8 mouse cellular contexts compared by ENCODE assay signal in the genomic region with DNA sequence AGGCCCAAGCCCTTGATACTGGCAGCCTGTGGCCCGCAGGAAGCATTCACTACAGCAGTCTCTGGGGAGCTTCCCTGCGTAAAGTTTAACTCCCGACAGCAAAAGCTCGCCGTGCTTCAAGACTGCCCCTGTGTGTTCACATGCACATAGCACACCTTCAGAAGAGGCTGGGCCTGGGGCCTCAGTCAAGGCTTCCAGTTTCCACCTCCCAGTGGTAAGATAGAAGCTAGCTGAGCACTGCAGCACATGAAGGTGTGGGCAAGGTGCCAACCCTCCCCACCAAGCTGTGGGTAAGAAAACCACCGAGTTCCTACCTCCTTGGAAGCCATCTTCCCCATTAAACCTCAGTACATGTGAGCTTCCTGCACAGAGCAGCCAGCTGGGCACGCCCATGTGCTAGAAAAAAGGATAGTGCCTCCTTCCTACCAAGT. TPM values are rescaled to one million over a fixed set of nuclear protein-coding genes. Genes with fewer than 3 reads are reported as not detected.
DNase-seq lines count a peak whose midpoint lies in the region; ATAC-seq and TF ChIP-seq lines count a peak whose summit lies in the region.

No protein-coding gene starts in this region.

- peak; percentile 47 for ATAC-seq in heart, postnatal 0 days (ENCODE audit: insufficient read depth, low read depth)

- intact Hi-C loops in left cerebral cortex, postnatal 25 days (cut with DNase I) = loop anchor here (2.0 kb wide), 1 partner anchor 117 kb away; no protein-coding TSS in a partner anchor

- H3K4me2 ChIP-seq in heart, postnatal 0 days (ENCODE audit: low read depth, low read length) = no peak overlapping the region

- 0 out of 2 replicates have a peak overlapping the region, but pooled peaks have one; percentile 11 for H3K27ac ChIP-seq in heart, postnatal 0 days (ENCODE audit: low read depth)

- no peaks in the 10 kb centered on the region for H3K9me3 ChIP-seq in heart, postnatal 0 days (replicated peaks; ENCODE audit: control insufficient read depth, low read length)

- no peak overlapping the region for H3K9ac ChIP-seq in heart, postnatal 0 days (replicated peaks; ENCODE audit: low read depth, low read length)

- no peaks in the 10 kb centered on the region for H3K27me3 ChIP-seq in heart, postnatal 0 days (ENCODE audit: control insufficient read depth, insufficient read depth, low read length)

- DNase-seq in heart, postnatal 0 days (ENCODE audit: low spot score) = peak; percentile 31
- no peak for DNase-seq in heart, adult 8-10 months (ENCODE audit: low spot score)
- DNase-seq in 416B (ENCODE audit: low read depth) = peak; percentile 93
- DNase-seq in T-cell, adult 2 months (ENCODE audit: low spot score) = peak; percentile 90
- peak; percentile 44 to 62 for DNase-seq in left cerebral cortex, postnatal 25 days (ENCODE audit: low spot score in 2 of 2)
- DNase-seq in right cerebral cortex, postnatal 14 days = peak; percentile 61
- DNase-seq in layer of hippocampus, adult 11-12 months (ENCODE audit: low spot score) = no peak
- DNase-seq in urinary bladder, postnatal 10 days (ENCODE audit: low spot score) = no peak

- TF ChIP-seq EP300 in heart, postnatal 0 days (IDR thresholded peaks at IDR 0.05; ENCODE audit: low read depth) = no peak

- H3K4me1 ChIP-seq in heart, postnatal 0 days (ENCODE audit: control insufficient read depth, insufficient read depth) = 0 out of 2 replicates have a peak, but pooled peaks cover 3% of the 10 kb centered on the region

- peak; percentile 60 for TF ChIP-seq CTCF in heart, postnatal 0 days (IDR thresholded peaks at IDR 0.05; ENCODE audit: low read depth)

- no peak overlapping the region for H3K4me3 ChIP-seq in heart, postnatal 0 days (ENCODE audit: low read depth, low read length)

- peaks cover 32% of the 10 kb centered on the region; the same call in 1 of the 2 replicates for H3K36me3 ChIP-seq in heart, postnatal 0 days (replicated peaks; ENCODE audit: control insufficient read depth, insufficient read depth, low read length)

- WGBS in heart, postnatal 0 days = 29% methylated on average over 7 of the region's 7 CpGs

RNA-seq across cellular contexts. Expression of gene Jmjd4, which starts 24.2 kb away (rescaled TPM):
- total RNA-seq in heart, postnatal 0 days (2014; rRNA removed; ENCODE audit: low replicate concordance) = 11.8 and 15.1 TPM in 2 replicates
- 7.6 and 8.9 TPM in 2 replicates for polyA plus RNA-seq in heart, postnatal 0 days (2015; fragmentation: Nextera tagmentation; extraction: Ambion mirVana)
- total RNA-seq in heart, adult 8-10 months (2022) = 10 to 100 TPM; 10.4 to 13.8 (median 12.5) TPM
- total RNA-seq in left cerebral cortex, postnatal 25 days (2021) = 10 to 100 TPM; 28.4 to 28.9 TPM

RNA-seq across cellular contexts. Expression of gene Snap47, which starts 25.3 kb away (rescaled TPM):
- 47.1 and 87.2 TPM in 2 replicates for total RNA-seq in heart, postnatal 0 days (2014; rRNA removed; ENCODE audit: low replicate concordance)
- polyA plus RNA-seq in heart, postnatal 0 days (2015; fragmentation: Nextera tagmentation; extraction: Ambion mirVana) = 57.9 and 60.4 TPM in 2 replicates
- 10 to 100 TPM; 41.5 to 52.6 (median 44.8) TPM for total RNA-seq in heart, adult 8-10 months (2022)
- total RNA-seq in left cerebral cortex, postnatal 25 days (2021) = 100 to 1,000 TPM; 384 to 420 TPM

RNA-seq across cellular contexts. Expression of gene Zfp867, which starts 46.6 kb away (rescaled TPM):
- 4.1 and 8.3 TPM in 2 replicates for total RNA-seq in heart, postnatal 0 days (2014; rRNA removed; ENCODE audit: low replicate concordance)
- 6.4 and 6.5 TPM in 2 replicates for polyA plus RNA-seq in heart, postnatal 0 days (2015; fragmentation: Nextera tagmentation; extraction: Ambion mirVana)
- total RNA-seq in heart, adult 8-10 months (2022) = 1 to 10 TPM; 3.4 to 5.3 (median 4.2) TPM
- 1 to 10 TPM; 3.3 to 3.7 TPM for total RNA-seq in left cerebral cortex, postnatal 25 days (2021)

RNA-seq across cellular contexts. Expression of gene Prss38, which starts 50.2 kb away (rescaled TPM):
- total RNA-seq in heart, postnatal 0 days (2014; rRNA removed; ENCODE audit: low replicate concordance) = not detected in 2 replicates
- not detected in 2 replicates for polyA plus RNA-seq in heart, postnatal 0 days (2015; fragmentation: Nextera tagmentation; extraction: Ambion mirVana)
- not detected for total RNA-seq in heart, adult 8-10 months (2022)
- total RNA-seq in left cerebral cortex, postnatal 25 days (2021) = not detected

Comparison
In these comparisons a context has a peak if more than half of its experiments do, and no peak if none do; other contexts are left out.
1. DNase-seq: peak in heart, postnatal 0 days (single experiment), 416B (single experiment), T-cell, adult 2 months (single experiment), left cerebral cortex, postnatal 25 days (2 of 2) and right cerebral cortex, postnatal 14 days (single experiment); none in heart, adult 8-10 months (single experiment), layer of hippocampus, adult 11-12 months (single experiment) and urinary bladder, postnatal 10 days (single experiment).